Mouse (Mus musculus) liver, embryonic 12.5 days (tissue): ENCODE measurements around the gene Panx1. TPM values are rescaled to one million over a fixed set of nuclear protein-coding genes. Genes with fewer than 3 reads are reported as not detected.

Experiments used
- ATAC-seq: fragments of 200-750 bp; cut with Nextera tagmentation; 2 replicates; pipeline ENCODE4 v1.8.0; 2017; ENCODE audit warnings: moderate number of reproducible peaks, mild to moderate bottlenecking, moderate library complexity
- H3K27ac ChIP-seq: fragments of 300-500 bp; sonication (generic); 2 replicates; pipeline ENCODE4 v1.5.1; 2016; ENCODE audit warnings: mild to moderate bottlenecking
- H3K27me3 ChIP-seq: fragments of 300-500 bp; sonication (generic); replicated peaks from 2 replicates; pipeline ENCODE4 v1.6.1; 2016; ENCODE audit warnings: mild to moderate bottlenecking, moderate library complexity
- H3K36me3 ChIP-seq: fragments of 300-500 bp; sonication (generic); 2 replicates; pipeline ENCODE4 v1.6.1; 2016; ENCODE audit warnings: mild to moderate bottlenecking, moderate library complexity
- H3K4me1 ChIP-seq: fragments of 300-500 bp; sonication (generic); 2 replicates; pipeline ENCODE4 v1.6.1; 2016
- H3K4me2 ChIP-seq: fragments of 300-500 bp; sonication (generic); 2 replicates; pipeline ENCODE4 v1.6.1; 2016; ENCODE audit warnings: mild to moderate bottlenecking, moderate library complexity
- H3K4me3 ChIP-seq: fragments of 300-500 bp; sonication (generic); 2 replicates; pipeline ENCODE4 v1.5.1; 2016; ENCODE audit warnings: mild to moderate bottlenecking, moderate library complexity
- H3K9ac ChIP-seq: fragments of 300-500 bp; sonication (generic); 2 replicates; pipeline ENCODE4 v1.6.1; 2016; ENCODE audit warnings: mild to moderate bottlenecking, moderate library complexity
- H3K9me3 ChIP-seq: fragments of 300-500 bp; sonication (generic); replicated peaks from 2 replicates; pipeline ENCODE4 v1.6.1; 2016; ENCODE audit warnings: mild to moderate bottlenecking, moderate library complexity
- WGBS: fragments of 180-500 bp; shearing (Covaris S2); methylation state at CpG from one replicate; pipeline ENCODE4 v1.1.7; 2016; ENCODE audit not compliant: insufficient replicate concordance; 5-methylcytosine and 5-hydroxymethylcytosine counted together
- polyA plus RNA-seq: library from polyadenylated mRNA; unstranded; fragments of >200 nt; fragmentation: Nextera tagmentation; extraction: Ambion mirVana; gene quantifications from 2 replicates; pipeline ENCODE4 v1.2.1, GENCODE M21; 2016

Gene Panx1
- polyA plus RNA-seq, 1 experiment from 2014 or later: 14.1 TPM

DNA sequence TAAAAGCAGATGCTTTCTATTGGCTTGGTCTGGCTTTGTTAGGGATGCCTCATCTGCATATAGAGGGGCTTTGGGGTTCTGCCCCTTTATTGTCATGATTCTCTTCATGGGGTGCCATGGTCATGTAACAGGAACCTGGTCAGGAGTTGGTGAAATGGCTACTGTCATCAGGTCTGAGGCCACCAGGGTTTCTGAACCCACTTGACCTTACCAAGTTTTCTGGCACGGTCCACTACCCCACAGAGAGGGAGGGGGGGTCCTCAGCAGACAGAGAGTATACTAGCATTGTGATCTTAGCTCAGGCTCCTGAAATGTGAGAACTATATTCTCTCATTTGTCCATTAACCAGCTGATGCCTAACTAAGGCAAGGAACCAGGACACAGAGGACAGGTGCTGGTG is 82.5 kb downstream of the Panx1 start:
- 71% methylated on average over 1 of the region's 1 CpGs for WGBS
- ATAC-seq: no peak
- 0 out of 2 replicates have a peak, but pooled peaks cover 5% of the 10 kb centered on the region for H3K4me1 ChIP-seq

DNA sequence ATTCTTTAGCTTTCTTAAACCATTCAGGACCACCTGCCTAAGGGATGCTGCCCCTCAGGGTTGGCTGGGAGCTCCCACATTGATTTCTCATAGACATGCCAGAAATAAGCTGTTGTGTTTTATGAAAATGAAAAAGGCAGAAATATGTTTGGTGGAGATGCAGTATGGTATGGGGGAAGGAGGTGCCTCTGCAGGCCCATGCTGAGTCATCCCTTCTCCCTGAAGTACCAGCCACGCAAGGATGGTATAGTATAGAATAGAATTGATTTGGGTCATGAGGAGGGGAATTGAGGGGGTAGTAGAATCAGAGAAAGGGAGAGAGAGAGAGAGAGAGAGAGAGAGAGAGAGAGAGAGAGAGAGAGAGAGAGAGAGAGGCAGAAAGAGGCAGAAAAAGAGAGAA is 90.6 kb downstream of the Panx1 start:
- Histone ChIP-seq H3K27me3 (0 out of 2 replicates have a peak, but pooled peaks cover 6% of the 10 kb centered on the region), H3K36me3 (no peaks in the 10 kb centered on the region), H3K9ac (no peak overlapping the region), H3K4me3 (no peak overlapping the region), H3K4me1 (no peaks in the 10 kb centered on the region), H3K4me2 (no peak overlapping the region), H3K27ac (no peak overlapping the region), H3K9me3 (no peaks in the 10 kb centered on the region)
- ATAC-seq: no peak
- 21% methylated on average over 1 of the region's 1 CpGs for WGBS

More for the DNA sequence above, 82.5 kb downstream of the Panx1 start:
- H3K27ac ChIP-seq: no peak overlapping the region
- H3K9me3 ChIP-seq: no peaks in the 10 kb centered on the region
- H3K9ac ChIP-seq: no peak overlapping the region
- H3K4me3 ChIP-seq: no peak overlapping the region
- H3K36me3 ChIP-seq: no peaks in the 10 kb centered on the region
- H3K4me2 ChIP-seq: no peak overlapping the region
- 0 out of 2 replicates have a peak, but pooled peaks cover 6% of the 10 kb centered on the region for H3K27me3 ChIP-seq

Other genes starting within 250 kb of the Panx1 start
- gene Gpr83, start 185.3 kb downstream of the Panx1 start, polyA plus RNA-seq: 0.07 TPM in 1 of 2 replicates, not detected in the other
- gene Izumo1r, start 141.5 kb downstream of the Panx1 start, polyA plus RNA-seq: not detected in 2 replicates
- gene Hephl1, start 66.6 kb upstream of the Panx1 start, polyA plus RNA-seq: not detected in 2 replicates
- 0.48 and 0.58 TPM in 2 replicates for gene Vstm5, start 193.6 kb upstream of the Panx1 start, polyA plus RNA-seq
- gene Med17, start 234.5 kb upstream of the Panx1 start, polyA plus RNA-seq: 28.0 and 29.2 TPM in 2 replicates